Mouse (Mus musculus) liver, adult 2 months (tissue): ENCODE measurements around the gene Stk32b. TPM values are rescaled to one million over a fixed set of nuclear protein-coding genes. Genes with fewer than 3 reads are reported as not detected.

Experiments used
- DNase-seq: peaks from one replicate; pipeline ENCODE4 v3.0.0-alpha.2; 2011; ENCODE audit warnings: low read depth, low spot score; ENCODE audit errors: extremely low read depth
- H3K27ac ChIP-seq: fragments of 200-500 bp; replicated peaks from 2 replicates; pipeline ENCODE4 v1.5.1; 2012; ENCODE audit warnings: low read depth, mild to moderate bottlenecking, control low read depth, inconsistent platforms, low read length; ENCODE audit not compliant: insufficient read depth
- H3K27me3 ChIP-seq: fragments of 200-500 bp; 2 replicates; pipeline ENCODE4 v1.6.1; 2012; ENCODE audit warnings: mild to moderate bottlenecking, moderate library complexity, low read length, inconsistent platforms; ENCODE audit not compliant: control insufficient read depth, insufficient read depth
- H3K36me3 ChIP-seq: fragments of 200-500 bp; 2 replicates; pipeline ENCODE4 v1.6.1; 2012; ENCODE audit warnings: low read length, inconsistent platforms; ENCODE audit not compliant: control insufficient read depth, insufficient read depth
- H3K4me1 ChIP-seq: fragments of 200-500 bp; 2 replicates; pipeline ENCODE4 v1.6.1; 2011; ENCODE audit warnings: low read length; ENCODE audit not compliant: control insufficient read depth, insufficient read depth
- H3K4me3 ChIP-seq: fragments of 200-500 bp; 2 replicates; pipeline ENCODE4 v1.5.1; 2011; ENCODE audit warnings: low read depth, mild to moderate bottlenecking, control low read depth, low read length, moderate library complexity; ENCODE audit not compliant: insufficient read depth
- H3K79me2 ChIP-seq: fragments of 200-500 bp; 2 replicates; pipeline ENCODE4 v1.6.1; 2012; ENCODE audit warnings: inconsistent platforms, mild to moderate bottlenecking, low read length, moderate library complexity; ENCODE audit not compliant: control insufficient read depth, insufficient read depth
- H3K9ac ChIP-seq: fragments of 200-500 bp; 2 replicates; pipeline ENCODE4 v1.6.1; 2012; ENCODE audit warnings: low read depth, mild to moderate bottlenecking, control low read depth, inconsistent platforms, low read length
- CTCF ChIP-seq: fragments of 200-500 bp; IDR thresholded peaks from 2 replicates; pipeline ENCODE4 v1.5.1; 2011; ENCODE audit warnings: low read depth, low read length, control low read depth
- POLR2A ChIP-seq: fragments of 200-500 bp; IDR thresholded peaks from 2 replicates; pipeline ENCODE4 v1.6.1; 2011; ENCODE audit warnings: low read length, control low read depth; ENCODE audit not compliant: insufficient read depth; ENCODE audit errors: extremely low read depth
- WGBS: fragments of 180-500 bp; shearing (Covaris S2); methylation state at CpG from one replicate; pipeline ENCODE4 v1.1.7; 2018; 5-methylcytosine and 5-hydroxymethylcytosine counted together
- polyA plus RNA-seq: library from polyadenylated mRNA; depleted of rRNA; stranded (reverse); fragments of >200 nt; gene quantifications from 2 replicates; pipeline ENCODE4 v1.2.3, GENCODE M21; 2012
- total RNA-seq: library from RNA; depleted of rRNA; stranded (reverse); fragments of >200 nt; gene quantifications from 2 replicates; pipeline ENCODE4 v1.2.3, GENCODE M21; 2014

Gene Stk32b
- total and polyA plus RNA-seq, 2 experiments, result not detected

GRCm38 (mm10) chr5:37627437-37628163 lies 89.4 kb downstream of the Stk32b start:
- Histone ChIP-seq H3K27ac (no peak overlapping the region), H3K4me3 (no peak overlapping the region), H3K36me3 (no peaks in the 10 kb centered on the region), H3K27me3 (no peaks in the 10 kb centered on the region), H3K79me2 (no peaks in the 10 kb centered on the region), H3K9ac (no peak overlapping the region), H3K4me1 (no peaks in the 10 kb centered on the region)
- WGBS, result 79% methylated on average over 8 of the region's 8 CpGs
- DNase-seq, result no peak
- TF ChIP-seq POLR2A (no peak), CTCF (no peak)

DNA sequence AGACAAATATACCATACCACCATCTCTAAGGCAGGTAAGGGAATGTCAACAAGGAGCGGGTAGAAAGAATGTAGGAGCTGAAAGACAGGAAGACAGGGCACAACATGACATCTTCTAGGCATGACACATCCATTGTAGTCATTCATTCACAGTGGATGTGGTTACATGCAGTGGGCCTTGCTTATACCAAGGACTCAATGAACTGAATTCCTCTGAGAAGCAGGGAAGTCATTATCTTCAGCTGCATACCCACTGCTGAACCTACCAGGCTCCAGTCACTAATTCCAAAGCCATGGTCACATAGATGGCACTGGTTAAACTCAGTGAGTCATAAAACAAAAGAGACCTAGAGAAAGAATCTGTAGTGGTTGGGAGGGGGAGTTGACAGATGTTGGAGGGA lies 105.1 kb downstream of the Stk32b start:
- Histone ChIP-seq H3K27ac (no peak overlapping the region), H3K9ac (no peak overlapping the region), H3K4me3 (no peak overlapping the region), H3K27me3 (no peaks in the 10 kb centered on the region), H3K79me2 (no peaks in the 10 kb centered on the region), H3K36me3 (no peaks in the 10 kb centered on the region), H3K4me1 (no peaks in the 10 kb centered on the region)
- 78% methylated on average over 1 of the region's 1 CpGs for WGBS
- DNase-seq, result no peak
- TF ChIP-seq POLR2A (no peak), CTCF (no peak)

- no peak overlapping the region for H3K9ac ChIP-seq
Measured at GRCm38 (mm10) chr5:37599566-37599965, 117.4 kb downstream of the Stk32b start.

DNA sequence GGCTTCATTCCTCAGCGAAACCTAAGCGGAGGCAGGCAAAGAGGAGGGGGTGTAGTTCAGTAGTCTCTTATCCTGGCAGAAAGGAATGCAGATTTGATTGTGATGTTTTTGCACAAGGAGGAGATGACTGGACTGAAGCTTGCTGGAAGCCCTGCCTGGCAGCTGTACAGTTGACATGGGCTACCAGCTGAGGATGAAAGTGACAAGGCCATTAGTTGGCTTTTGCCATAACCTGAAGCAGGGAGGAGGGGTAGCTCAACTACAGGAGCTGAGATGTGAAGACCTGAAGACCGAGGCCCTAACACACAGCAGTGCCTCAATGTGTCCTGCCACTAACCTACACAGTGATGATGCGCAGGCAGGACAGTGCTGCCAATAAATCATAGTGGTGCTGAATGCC lies 118.7 kb downstream of the Stk32b start:
- DNase-seq, result no peak
- no peaks in the 10 kb centered on the region for H3K79me2 ChIP-seq
- WGBS, result 88% methylated on average over 4 of the region's 4 CpGs

More at GRCm38 (mm10) chr5:37599566-37599965, 117.4 kb downstream of the Stk32b start:
- H3K4me1 ChIP-seq, result no peaks in the 10 kb centered on the region
- H3K36me3 ChIP-seq, result no peaks in the 10 kb centered on the region
- whole genome bisulfite sequencing, result 79% methylated on average over 1 of the region's 1 CpGs
- H3K27me3 ChIP-seq, result no peaks in the 10 kb centered on the region
- TF ChIP-seq CTCF (no peak), POLR2A (no peak)
- no peak for DNase-seq
- no peaks in the 10 kb centered on the region for H3K79me2 ChIP-seq
- no peak overlapping the region for H3K27ac ChIP-seq
- no peak overlapping the region for H3K4me3 ChIP-seq

GRCm38 (mm10) chr5:37592411-37592810 lies 124.6 kb downstream of the Stk32b start:
- TF ChIP-seq POLR2A, result no peak
- TF ChIP-seq CTCF, result no peak
- 75% methylated on average over 5 of the region's 5 CpGs for WGBS

More for the DNA sequence above, 118.7 kb downstream of the Stk32b start:
- Histone ChIP-seq H3K27ac (no peak overlapping the region), H3K36me3 (no peaks in the 10 kb centered on the region), H3K4me1 (no peaks in the 10 kb centered on the region), H3K27me3 (no peaks in the 10 kb centered on the region), H3K4me3 (no peak overlapping the region), H3K9ac (no peak overlapping the region)
- TF ChIP-seq CTCF, result no peak
- no peak for TF ChIP-seq POLR2A

DNA sequence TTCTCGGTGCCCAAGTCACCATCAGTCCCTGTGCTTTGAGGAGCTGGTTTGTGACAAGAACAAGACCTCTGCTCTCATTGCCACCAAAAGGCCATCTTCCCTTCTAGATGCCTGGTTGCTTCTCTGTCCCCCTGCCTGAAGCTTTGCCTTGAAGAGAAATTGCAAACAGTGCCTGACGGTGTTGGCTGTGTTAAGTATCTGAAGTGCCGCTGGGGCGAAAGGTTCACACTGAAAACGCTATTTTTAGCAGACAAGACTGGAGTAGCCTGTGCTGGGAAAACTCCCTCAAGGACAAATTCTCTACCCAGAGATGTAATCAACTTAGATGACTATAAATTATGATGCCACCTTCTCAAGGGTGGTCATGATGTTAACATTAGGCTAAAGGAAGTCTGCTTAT lies 129.1 kb downstream of the Stk32b start:
- no peak overlapping the region for H3K4me3 ChIP-seq
- H3K4me1 ChIP-seq, result no peaks in the 10 kb centered on the region
- no peak overlapping the region for H3K9ac ChIP-seq
- 72% methylated on average over 5 of the region's 5 CpGs for WGBS
- DNase-seq, result no peak
- TF ChIP-seq CTCF, result no peak
- TF ChIP-seq POLR2A, result no peak
- no peak overlapping the region for H3K27ac ChIP-seq
- no peaks in the 10 kb centered on the region for H3K79me2 ChIP-seq
- no peaks in the 10 kb centered on the region for H3K27me3 ChIP-seq
- no peaks in the 10 kb centered on the region for H3K36me3 ChIP-seq

More at GRCm38 (mm10) chr5:37592411-37592810, 124.6 kb downstream of the Stk32b start:
- H3K4me1 ChIP-seq, result no peaks in the 10 kb centered on the region
- H3K9ac ChIP-seq, result no peak overlapping the region
- no peak for DNase-seq
- no peak overlapping the region for H3K4me3 ChIP-seq
- no peaks in the 10 kb centered on the region for H3K36me3 ChIP-seq
- H3K79me2 ChIP-seq, result no peaks in the 10 kb centered on the region
- H3K27me3 ChIP-seq, result no peaks in the 10 kb centered on the region
- H3K27ac ChIP-seq, result no peak overlapping the region
